Mouse (Mus musculus) mouse embryonic stem cell (cell line): ENCODE data around the gene Sgsm2.

Experiments used
- in situ Hi-C, 2 experiments: fragments of 300-500 bp; cut with MboI; formaldehyde crosslinking; loops; 1 replicate in 1 of 2; 3 replicates in 1 of 2; pipeline ENCODE4 v1.14.3; 2019 to 2020; ENCODE audit warnings: low sequenced_read_pairs in 2 of 2, low pct_unique_long_range_greater_than_20kb in 1 of 2, mixed read lengths in 1 of 2; ENCODE audit not compliant: unreplicated experiment in 1 of 2

The Sgsm2 gene

GRCm38 (mm10) chr11:74847919-74848521, 48.8 kb downstream of the Sgsm2 start:
- in situ Hi-C loops = no loop called here

GRCm38 (mm10) chr11:74845784-74846183, 51.1 kb downstream of the Sgsm2 start:
- in situ Hi-C loops = no loop called here

GRCm38 (mm10) chr11:74843761-74844160, 53.1 kb downstream of the Sgsm2 start:
- in situ Hi-C loops = no loop called here

- in situ Hi-C loops = no loop called here
Measured at GRCm38 (mm10) chr11:74843435-74843714, 53.5 kb downstream of the Sgsm2 start.

GRCm38 (mm10) chr11:74842656-74843434, 54.0 kb downstream of the Sgsm2 start:
- in situ Hi-C loops = no loop called here

- in situ Hi-C loops = no loop called here
Measured at GRCm38 (mm10) chr11:74842045-74842444, 54.8 kb downstream of the Sgsm2 start.

- in situ Hi-C loops = no loop called here
Measured at GRCm38 (mm10) chr11:74841366-74841765, 55.5 kb downstream of the Sgsm2 start.

- in situ Hi-C loops = no loop called here
Measured at GRCm38 (mm10) chr11:74840739-74841138, 56.1 kb downstream of the Sgsm2 start.

GRCm38 (mm10) chr11:74839860-74840715, 56.8 kb downstream of the Sgsm2 start:
- in situ Hi-C loops = no loop called here

- in situ Hi-C loops = no loop called here
Measured at GRCm38 (mm10) chr11:74838971-74839370, 57.9 kb downstream of the Sgsm2 start.

- in situ Hi-C loops = no loop called here
Measured at GRCm38 (mm10) chr11:74838441-74838840, 58.4 kb downstream of the Sgsm2 start.

- in situ Hi-C loops = no loop called here
Measured at GRCm38 (mm10) chr11:74837694-74838431, 59.0 kb downstream of the Sgsm2 start.

GRCm38 (mm10) chr11:74837056-74837693, 59.7 kb downstream of the Sgsm2 start:
- in situ Hi-C loops = no loop called here

GRCm38 (mm10) chr11:74836225-74837055, 60.4 kb downstream of the Sgsm2 start:
- in situ Hi-C loops = no loop called here

- in situ Hi-C loops = no loop called here
Measured at GRCm38 (mm10) chr11:74835593-74836224, 61.2 kb downstream of the Sgsm2 start.

GRCm38 (mm10) chr11:74834650-74835277, 62.1 kb downstream of the Sgsm2 start:
- in situ Hi-C loops = no loop called here

- in situ Hi-C loops = no loop called here
Measured at GRCm38 (mm10) chr11:74834359-74834638, 62.6 kb downstream of the Sgsm2 start.
